8 mouse cellular contexts compared by ENCODE assay signal in genomic region chr2:38658338-38658836, GRCm38 (mm10). TPM values are rescaled to one million over a fixed set of nuclear protein-coding genes. Genes with fewer than 3 reads are reported as not detected.
A peak's percentile ranks its signal among the peaks of the same experiment; 100 is the strongest.
DNase-seq lines count a peak whose midpoint lies in the region; ATAC-seq lines count a peak whose summit lies in the region.

No protein-coding gene starts in this region.

- no peaks in the 10 kb centered on the region for H3K9me3 ChIP-seq in hindbrain, embryonic 15.5 days
- peaks cover 6% of the 10 kb centered on the region for H3K9me3 ChIP-seq in megakaryocyte, embryonic 14.5 days

- DNase-seq in ZHBTc4 (ENCODE audit: low read depth, low spot score), result peak; percentile 77
- peak; percentile 87 to 88 for DNase-seq in cerebellum, postnatal 14 days
- DNase-seq in gastrocnemius, adult 18-20 months (ENCODE audit: low spot score), result peak; percentile 77
- peak; percentile 15 to 75 for DNase-seq in left cerebral cortex, adult 9 months (ENCODE audit: low spot score in 2 of 2)
- peak; percentile 79 for DNase-seq in right cerebral cortex, postnatal 14 days

- H3K36me3 ChIP-seq in hindbrain, embryonic 15.5 days, result no peaks in the 10 kb centered on the region
- H3K36me3 ChIP-seq in megakaryocyte, embryonic 14.5 days (replicated peaks; ENCODE audit: low read length), result no peaks in the 10 kb centered on the region

- H3K27me3 ChIP-seq in hindbrain, embryonic 15.5 days, result 0 out of 2 replicates have a peak, but pooled peaks cover 3% of the 10 kb centered on the region
- H3K27me3 ChIP-seq in megakaryocyte, embryonic 14.5 days (replicated peaks), result peaks cover 20% of the 10 kb centered on the region

- under 1% methylated on average over 25 of the region's 25 CpGs for WGBS in hindbrain, embryonic 15.5 days

- ATAC-seq in hindbrain, embryonic 15.5 days (ENCODE audit: low FRiP score, low read depth), result peak; percentile 96
- ATAC-seq in monocyte, adult 5-6 weeks (replicated peaks; ENCODE audit: insufficient number of reproducible peaks, low FRiP score, low TSS enrichment, poor library complexity, severe bottlenecking), result no peak

- H3K4me1 ChIP-seq in hindbrain, embryonic 15.5 days (replicated peaks), result peaks cover 6% of the 10 kb centered on the region; the same call in 1 of the 2 replicates
- peaks cover 57% of the 10 kb centered on the region for H3K4me1 ChIP-seq in megakaryocyte, embryonic 14.5 days

- H3K4me3 ChIP-seq in hindbrain, embryonic 15.5 days, result peak overlapping the region; percentile 43
- H3K4me3 ChIP-seq in megakaryocyte, embryonic 14.5 days (replicated peaks), result peak overlapping the region; percentile 91

- peak overlapping the region; percentile 44; the same call in 1 of the 2 replicates for H3K9ac ChIP-seq in hindbrain, embryonic 15.5 days

- peak overlapping the region; percentile 68 for H3K27ac ChIP-seq in hindbrain, embryonic 15.5 days (replicated peaks)

- H3K4me2 ChIP-seq in hindbrain, embryonic 15.5 days, result peak overlapping the region; percentile 70

RNA-seq across cellular contexts. Expression of gene Psmb7, which starts 14.5 kb away (rescaled TPM):
- total RNA-seq in gastrocnemius, adult 18-20 months (2021), result 100 to 1,000 TPM; 301 to 309 TPM
- polyA plus RNA-seq in hindbrain, embryonic 15.5 days (2015; fragmentation: Nextera tagmentation; extraction: Ambion mirVana), result 269 and 274 TPM in 2 replicates
- 12.4 TPM in 1 of 2 replicates, not detected in the other for polyA plus RNA-seq in megakaryocyte, embryonic 14.5 days (2012; ENCODE audit: insufficient read depth, low replicate concordance)
- 165 to 226 TPM (median 206 TPM) in 3 replicates for total RNA-seq in monocyte, adult 5-6 weeks (2017)

RNA-seq across cellular contexts. Expression of gene Nr5a1, which starts 56.0 kb away (rescaled TPM):
- not detected for total RNA-seq in gastrocnemius, adult 18-20 months (2021)
- polyA plus RNA-seq in hindbrain, embryonic 15.5 days (2015; fragmentation: Nextera tagmentation; extraction: Ambion mirVana), result 0.05 TPM in 1 of 2 replicates, not detected in the other
- polyA plus RNA-seq in megakaryocyte, embryonic 14.5 days (2012; ENCODE audit: insufficient read depth, low replicate concordance), result not detected in 2 replicates
- not detected in 3 replicates for total RNA-seq in monocyte, adult 5-6 weeks (2017)
